Mouse (Mus musculus) cerebellum, adult 9-11 months (tissue): ENCODE results near the gene Ezh1.

Source experiments
- DNase-seq: peaks from one replicate; pipeline ENCODE4 v3.0.0; 2022

The Ezh1 gene

DNA sequence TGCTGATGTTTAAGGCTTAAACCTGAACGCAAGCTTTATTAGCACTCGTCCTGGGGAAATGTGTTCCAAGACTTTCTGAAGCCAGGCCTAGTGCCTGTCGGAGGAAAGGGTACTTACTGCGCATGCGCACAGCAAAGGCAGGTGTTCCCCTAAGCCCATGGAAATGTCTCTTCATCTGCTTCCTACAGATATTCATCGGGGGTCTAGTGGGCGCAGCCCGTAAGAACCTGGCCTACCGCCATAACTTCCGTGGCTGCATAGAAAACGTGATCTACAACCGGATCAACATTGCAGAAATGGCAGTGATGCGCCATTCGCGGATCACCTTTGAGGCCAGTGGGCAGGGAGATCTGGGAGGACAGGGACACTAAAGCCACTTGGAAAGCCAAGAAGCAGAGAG is 47.0 kb downstream of the Ezh1 start:
- DNase-seq: peak; percentile 83

DNA sequence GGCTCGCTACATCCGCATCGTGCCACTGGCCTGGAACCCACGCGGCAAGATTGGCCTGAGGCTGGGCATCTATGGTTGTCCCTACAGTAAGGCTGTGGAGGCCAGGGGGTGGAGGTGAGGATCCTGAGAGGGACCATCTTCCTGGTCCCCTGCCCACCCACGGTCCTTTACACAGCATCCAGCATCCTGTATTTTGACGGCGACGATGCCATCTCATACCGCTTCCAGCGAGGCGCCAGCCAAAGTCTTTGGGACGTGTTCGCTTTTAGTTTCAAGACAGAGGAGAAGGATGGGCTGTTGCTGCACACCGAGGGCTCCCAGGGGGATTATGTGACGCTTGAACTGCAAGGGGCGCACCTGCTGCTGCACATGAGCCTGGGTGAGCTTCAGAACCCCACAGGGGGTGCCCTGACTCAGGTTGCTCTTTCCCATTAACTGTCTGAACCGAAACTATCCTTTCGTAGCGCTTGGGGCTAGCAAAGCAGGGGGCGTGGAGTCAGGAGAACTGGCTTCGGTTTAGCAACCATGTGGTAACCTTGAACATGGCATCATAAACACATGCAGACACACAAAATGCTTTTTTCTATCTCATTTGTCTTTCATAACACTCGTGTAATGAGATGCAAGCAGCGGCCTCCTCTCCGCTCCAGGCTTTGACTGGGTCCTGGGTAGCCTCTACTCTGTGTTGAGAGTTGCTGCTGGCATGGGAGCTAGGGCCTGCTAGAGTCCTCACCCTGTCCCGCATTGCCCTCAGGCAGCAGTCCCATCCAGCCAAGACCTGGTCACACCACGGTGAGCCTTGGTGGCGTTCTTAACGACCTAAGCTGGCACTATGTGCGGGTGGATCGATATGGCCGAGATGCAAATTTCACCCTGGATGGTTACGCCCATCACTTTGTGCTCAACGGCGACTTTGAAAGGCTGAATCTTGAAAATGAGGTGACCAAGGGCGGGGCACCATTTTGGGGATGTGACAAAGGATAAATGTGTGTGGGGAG is 47.9 kb downstream of the Ezh1 start:
- peak; percentile 77 for DNase-seq

DNA sequence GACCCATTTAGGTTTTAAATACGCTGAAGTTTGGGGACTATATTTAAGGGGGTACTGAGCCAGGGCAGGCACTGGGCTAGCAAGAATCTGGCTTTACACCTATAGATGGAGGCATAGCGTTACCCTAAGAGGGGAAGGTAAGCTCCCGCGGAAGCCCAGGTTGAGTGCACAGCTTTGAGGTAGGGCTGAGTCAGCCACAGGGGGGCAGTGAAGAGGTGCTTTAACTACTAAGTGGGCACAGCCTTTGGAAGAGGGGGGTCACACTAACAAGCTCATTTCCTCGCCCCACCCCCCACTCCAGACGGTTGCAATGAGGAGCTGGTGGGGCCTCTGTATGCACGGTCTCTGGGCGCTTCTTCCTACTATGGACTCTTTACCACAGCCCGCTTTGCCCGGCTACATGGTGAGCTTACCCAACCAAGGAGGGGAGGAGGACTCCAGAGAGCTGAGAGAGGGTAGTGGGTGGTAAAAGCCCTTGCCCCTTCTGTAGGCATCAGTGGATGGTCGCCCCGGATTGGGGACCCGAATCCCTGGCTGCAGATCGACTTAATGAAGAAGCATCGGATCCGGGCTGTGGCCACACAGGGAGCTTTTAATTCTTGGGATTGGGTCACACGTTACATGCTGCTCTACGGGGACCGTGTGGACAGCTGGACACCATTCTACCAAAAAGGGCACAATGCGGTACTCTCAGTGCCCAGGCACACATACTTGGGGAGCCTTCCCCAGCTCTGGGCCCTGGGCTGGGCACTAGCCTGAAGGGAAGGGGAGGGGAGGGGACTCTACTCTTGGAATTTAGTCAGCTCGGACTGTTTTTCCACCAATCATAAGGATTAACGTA is 49.1 kb downstream of the Ezh1 start:
- DNase-seq: peak; percentile 93

DNA sequence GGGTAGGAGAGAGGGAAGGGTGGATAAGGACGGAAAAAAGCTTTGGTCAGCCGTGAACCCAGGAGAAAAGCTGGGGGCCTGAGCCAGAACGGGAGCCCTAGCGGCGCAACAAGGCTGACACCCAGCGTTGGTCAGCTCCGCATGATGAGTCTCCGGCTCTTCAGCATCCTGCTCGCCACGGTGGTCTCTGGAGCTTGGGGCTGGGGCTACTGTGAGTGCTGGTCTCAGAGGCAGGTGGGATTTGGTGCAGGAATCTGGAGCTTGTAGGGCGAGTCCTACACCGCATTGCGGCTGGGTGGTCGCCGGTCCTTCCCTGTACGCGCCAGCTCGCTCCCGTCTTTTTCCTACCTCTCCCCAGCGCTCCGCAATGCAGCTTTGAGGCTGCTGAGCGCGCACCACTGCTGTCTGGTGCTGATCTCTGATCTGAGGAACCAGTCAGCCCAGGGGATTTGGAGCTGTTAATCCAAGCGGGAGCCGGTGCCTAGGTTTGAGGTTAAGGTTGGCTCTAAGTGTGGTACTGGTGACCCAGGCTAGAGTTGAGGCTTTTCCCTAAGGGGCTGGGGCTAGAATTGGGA is 50.1 kb downstream of the Ezh1 start:
- peak; percentile 84 for DNase-seq

DNA sequence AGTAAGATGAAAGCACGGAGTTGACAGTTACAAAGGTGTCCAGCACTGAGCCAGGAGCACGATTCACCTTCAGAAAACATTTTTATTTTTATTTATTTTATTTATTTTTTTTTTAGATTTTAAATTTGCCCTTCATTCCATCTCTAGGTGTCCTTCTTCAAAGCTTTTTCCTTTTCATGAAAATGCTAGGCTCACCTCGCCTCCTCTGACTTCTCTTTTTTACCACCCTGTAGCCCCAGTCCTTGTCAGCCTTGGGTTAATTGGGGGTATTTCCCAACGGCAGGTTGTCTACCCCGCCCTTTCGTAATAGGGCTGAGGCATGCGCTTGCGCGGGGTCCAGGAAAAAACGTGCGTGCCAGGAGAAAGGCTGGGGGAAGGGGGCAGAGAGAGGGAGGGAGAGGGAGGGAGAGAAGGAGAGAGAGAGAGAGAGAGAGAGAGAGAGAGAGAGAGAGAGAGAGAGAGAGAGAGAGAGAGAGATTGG is 50.6 kb downstream of the Ezh1 start:
- peak; percentile 89 for DNase-seq

DNA sequence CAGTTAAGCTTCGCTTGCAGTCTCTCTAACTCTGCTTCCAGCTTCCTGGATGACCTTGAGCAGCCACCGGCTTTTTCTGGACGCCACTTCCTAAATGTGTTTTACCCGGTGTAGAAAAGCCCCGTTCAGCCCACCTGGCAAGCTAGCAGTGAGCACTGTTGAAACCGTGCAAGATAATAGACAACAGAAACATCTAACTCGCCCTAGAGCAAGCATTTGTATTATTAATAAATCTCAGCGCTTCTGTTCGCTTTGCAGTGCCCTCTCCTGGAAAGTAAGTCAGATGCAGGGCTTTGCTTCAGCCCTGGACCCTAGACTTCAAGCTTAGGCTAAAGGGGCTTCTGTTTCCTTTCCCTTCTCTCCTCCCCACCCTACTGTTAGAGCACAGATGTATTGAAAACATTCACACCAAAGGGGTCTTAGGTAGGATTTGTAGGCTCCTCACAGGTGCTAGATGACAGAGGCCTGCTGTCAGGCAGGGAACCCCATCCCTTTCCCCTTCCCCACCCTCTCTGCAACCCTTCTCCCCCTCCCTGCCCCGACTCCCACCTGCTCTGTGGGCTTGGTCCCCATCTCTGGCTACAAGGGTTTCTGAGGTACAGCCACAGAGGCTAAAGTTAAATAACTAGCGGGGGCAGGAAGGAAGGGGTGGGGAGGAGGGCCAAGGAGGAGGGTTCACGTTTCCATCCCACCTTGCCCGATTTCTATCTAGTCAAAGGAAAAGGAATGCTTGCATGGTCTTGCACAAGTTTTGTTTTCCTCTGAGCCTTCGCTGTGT is 51.2 kb downstream of the Ezh1 start, which contains the start of gene Ccr10:
Gene Ccr10 (minus strand): TSS at position 593 of the 778 bp plus-strand sequence.
- DNase-seq: peak; percentile 71

DNA sequence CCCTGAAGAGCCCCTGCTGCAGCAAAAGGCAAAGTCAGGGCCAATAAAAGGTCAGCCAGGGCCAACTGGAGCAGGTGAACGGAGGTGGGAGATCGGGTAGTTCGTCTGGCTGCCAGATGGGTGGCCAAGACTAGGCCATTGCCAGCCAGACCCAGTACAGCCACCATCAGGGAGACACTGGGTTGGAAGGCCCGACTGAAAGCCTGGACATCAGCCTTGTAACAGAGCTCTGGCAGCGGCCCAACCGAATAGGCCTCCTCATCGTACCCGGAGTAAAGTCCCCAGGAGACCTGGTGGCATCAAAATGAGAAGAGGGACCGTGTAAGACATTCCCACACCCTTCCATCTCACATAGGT is 51.9 kb downstream of the Ezh1 start:
- no peak for DNase-seq

DNA sequence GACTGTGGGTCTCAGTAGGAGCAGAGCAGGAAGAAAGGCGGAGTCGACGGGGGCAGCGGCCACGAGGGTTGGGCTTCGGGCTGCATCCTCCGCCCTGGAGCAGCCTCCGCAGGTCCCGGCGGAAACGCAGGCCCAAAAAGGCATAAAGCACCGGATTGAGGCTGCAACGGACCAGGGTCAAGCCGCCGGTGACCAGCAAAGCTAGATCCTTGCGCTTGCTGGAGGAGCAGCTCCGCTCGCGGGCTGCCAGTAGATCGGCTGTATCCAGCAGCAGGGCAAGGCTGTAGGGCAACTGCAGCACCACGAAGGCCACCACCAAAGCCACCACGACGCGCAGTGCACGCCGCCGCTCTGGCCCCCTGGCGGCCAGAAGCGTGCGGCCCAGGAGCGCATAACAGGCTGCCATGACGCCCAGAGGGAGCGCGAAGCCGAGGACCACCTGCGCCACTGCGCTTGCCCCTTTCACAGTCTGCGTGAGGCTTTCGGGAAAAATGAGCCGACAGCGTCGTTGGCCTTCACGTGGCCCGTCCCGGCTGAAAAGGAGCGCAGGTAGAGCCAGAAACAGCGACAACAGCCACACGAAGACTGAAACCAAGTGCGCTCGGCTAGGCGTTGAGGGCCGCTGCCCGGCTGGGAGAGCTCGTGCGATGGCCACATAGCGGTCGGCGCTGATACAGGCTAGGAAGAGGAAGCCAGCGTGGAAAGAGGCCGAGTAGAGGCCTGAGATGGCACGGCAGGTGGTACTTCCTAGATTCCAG is 52.5 kb downstream of the Ezh1 start:
- peak; percentile 85 for DNase-seq

DNA sequence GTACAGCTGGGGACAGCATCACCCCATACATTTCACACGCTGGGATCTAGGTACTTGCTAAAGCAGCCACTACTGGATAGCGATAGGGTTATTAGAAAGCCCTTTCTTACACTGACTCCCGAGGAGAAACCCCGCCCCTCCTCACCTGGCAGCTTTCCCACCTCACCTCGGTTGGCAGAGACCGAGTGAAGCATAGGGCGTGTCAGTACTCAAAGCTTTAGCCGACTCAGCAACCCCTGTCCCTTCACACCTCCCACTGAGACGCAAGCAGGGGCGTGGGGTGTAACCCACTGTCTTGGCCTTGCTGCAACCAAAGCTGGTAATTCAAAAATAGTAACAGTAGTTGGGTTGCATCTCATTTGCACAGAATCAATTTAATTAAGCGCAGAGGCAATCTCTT is 53.2 kb downstream of the Ezh1 start:
- peak; percentile 85 for DNase-seq

DNA sequence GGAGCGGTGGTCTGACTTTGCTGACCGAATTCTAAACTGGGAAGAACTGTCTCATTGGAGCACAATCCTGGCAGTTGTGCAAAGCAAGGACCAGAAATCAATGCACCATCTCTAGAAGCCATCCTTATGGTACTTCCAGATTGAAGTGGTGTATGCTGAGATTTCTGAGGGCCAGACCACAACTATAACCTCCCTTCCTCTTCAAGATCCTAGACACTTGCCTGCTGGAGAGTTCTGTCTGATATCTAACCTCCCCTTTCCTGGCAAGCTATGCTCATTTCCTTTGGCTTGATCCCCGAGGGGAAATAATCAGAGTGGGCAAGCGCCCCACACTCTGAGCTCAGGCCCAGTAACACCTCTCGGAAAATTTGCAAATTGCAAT is 53.8 kb downstream of the Ezh1 start:
- DNase-seq: no peak

DNA sequence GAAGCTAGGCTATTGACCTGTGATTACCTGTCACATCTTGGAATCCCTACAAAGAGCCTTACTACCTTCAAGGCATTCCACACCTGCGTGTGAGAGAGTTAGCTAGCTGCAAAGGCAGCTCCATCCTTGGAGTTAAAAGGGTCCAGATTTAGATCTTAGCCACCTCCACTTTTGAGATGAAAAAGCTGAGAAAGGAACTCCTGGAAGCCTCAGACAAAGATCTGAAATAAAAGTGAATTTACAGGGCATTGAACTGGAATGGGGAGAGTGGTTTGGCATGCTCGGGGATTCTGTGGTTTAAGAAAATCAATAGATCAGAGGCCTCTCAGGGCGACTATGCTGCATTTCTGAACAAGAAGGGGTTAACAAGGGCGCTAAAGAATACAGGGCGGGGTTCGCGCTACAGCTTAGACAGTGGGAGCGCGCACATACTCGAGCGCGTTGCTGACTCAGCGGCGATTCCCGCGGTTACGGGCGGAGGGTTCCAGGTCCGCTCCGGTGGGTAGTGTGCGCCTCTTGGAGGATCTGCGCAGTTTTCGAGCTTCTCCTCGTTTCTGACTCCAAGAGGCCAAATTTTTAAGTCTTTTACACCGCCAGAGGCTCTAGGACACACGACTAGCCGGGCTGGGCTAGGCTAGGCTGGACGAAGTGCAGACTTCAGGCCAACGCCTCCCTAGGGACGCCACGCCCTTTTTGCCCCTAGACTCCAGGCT is 54.4 kb downstream of the Ezh1 start:
- DNase-seq: peak; percentile 85

DNA sequence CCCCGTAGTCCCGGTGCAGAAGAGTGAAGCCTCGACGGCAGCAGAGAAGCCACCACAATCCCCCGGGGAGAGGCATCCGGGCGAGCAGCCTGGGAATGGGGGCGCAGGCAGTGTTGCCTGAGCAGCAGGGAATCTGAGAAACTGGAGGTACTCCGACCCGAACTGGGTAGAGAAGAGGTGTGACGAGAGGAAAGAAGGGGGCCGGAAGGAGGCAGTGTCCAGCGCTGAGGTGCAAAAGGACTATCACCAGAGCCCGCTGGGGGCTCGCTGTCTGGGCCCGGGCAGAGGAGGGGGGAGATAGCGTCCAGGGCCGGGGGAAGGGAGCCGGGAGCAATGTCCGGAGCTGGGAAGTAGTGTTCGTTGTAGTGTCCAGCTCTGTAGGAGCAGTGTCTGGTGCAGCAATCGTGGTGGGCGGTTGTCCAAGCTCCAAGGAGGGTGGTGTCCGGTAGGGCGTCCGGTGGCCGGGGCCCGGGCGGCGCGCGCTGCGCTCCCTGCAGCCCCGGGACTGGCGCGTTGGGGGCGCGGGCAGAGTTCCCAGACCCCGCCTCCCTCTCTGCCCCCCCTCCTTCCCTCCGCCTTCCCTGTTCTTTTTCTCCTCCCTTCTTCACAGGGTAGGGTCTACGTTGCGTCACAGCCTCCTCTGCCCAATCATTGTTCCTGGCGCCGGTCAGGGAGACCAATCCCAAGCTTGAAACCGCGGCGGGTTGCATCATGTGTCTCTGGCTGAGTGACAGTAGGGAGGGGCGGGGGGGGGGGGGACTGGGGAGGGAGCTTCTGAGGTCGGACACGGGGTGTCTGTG is 55.3 kb downstream of the Ezh1 start, which contains the start of gene Plekhh3:
Gene Plekhh3 (minus strand): TSS at position 541 of the 800 bp plus-strand sequence.
- DNase-seq: peak; percentile 99

DNA sequence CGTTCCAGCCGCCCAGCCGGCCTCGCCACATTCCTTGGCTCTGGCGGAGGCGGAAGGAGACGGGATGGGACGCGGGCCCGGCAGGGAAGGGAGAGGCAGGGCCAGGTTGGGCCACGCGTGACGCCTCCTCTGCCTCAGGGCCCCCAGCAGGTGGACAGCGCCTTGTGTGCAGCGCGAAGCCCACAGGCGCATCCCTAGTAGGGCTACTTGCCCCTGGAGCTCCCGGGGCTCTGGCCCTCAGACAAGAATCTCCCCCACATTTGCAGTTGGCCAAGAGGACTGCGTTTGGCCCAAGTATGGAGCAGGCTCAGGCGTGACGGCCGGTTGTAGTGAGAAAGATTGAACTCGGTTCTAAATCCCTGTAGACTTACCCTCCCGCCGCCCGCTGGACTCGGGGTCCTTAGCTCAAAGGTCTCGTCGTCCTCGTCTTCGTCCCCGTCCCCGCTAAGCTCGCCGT is 55.9 kb downstream of the Ezh1 start, which contains the start of gene Cntnap1:
Gene Cntnap1 (plus strand): TSS at position 170 of the 457 bp plus-strand sequence.
- peak; percentile 85 for DNase-seq

DNA sequence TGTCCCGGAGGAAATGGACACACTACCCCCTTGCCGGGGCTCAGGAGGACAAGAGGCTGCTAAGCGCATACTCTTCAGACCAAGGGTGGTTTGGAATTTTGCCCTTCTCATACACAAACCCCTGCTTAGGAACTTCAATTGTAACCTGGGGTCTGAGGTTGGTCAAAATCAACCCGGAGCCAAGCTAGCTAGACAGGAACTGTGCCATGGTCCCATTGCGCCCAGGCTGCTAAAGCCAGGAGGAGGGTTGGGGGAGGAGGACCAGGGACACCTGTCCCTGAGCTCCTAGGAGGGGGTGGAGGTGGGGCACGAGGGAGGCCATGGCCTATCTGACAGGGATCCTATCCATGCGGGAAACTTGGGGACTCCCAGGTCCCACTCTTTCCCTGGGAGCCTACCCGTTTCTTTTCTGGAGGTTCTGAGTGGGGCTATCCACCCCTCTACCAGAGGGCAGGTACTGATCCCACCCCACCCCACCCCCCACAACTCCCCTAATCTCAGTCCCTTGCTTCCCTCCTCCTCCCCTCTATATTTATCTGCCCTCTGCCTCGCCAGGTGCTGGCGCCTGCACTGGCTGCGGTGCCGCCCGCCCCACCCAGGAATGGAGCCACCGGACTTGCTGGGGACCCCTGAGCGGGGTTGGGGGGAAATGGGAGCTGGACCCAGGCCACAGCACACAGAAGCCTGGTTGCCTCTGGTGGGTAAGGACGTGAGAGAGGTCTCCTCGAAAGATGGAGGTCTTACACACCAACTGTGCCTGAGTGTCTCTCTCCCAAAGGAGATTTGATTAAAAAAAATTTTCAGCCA is 56.8 kb downstream of the Ezh1 start:
- DNase-seq: peak; percentile 79

DNA sequence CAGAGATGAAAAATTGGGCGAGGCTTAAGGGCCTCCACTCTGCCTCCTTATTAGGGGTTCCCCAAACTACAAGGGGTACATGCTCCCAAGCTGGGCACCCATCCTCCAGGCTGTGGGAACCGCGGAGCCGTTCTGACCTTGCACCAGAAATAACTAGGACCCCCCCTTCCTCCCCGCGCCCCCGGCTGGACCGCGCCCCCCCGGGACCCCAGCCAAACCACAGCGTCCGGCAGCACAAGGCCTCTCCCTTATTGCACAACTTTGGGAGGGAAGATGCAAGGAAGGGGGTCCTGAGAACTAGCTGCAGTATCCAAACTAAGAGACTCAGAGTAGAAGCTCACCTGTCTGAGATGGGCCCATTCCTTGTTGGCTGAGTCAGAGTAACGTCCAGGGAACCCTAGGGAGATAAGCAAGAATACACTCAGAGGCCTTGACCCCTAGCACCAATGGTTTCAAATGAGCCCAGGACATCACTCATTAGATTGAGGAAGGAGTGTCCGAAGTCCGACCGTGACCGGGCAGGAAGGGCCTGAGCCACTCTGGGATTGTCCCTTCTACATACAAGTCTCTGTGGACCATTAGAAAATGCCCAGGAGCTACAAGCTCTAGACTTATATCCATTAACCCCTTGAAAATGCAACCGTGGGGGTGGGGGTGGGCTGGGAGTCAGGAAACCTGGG is 57.8 kb downstream of the Ezh1 start:
- no peak for DNase-seq

DNA sequence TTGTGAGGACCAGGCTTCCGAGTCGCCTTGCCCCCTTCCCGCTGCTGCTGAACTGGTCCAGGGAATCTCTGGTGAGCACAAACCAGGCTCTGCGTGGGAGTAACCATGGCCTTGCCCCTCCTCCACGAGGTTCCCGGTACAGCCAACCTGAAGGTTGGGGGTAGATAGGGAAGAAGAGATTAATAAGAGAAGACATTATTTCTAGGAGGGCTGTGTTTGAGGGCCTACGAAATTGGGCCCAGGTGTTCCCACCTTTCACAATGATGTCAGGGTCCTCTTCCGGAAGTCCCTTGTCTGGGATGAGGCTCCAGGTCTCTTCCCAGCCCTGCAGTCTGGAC is 58.3 kb downstream of the Ezh1 start:
- peak; percentile 58 for DNase-seq

DNA sequence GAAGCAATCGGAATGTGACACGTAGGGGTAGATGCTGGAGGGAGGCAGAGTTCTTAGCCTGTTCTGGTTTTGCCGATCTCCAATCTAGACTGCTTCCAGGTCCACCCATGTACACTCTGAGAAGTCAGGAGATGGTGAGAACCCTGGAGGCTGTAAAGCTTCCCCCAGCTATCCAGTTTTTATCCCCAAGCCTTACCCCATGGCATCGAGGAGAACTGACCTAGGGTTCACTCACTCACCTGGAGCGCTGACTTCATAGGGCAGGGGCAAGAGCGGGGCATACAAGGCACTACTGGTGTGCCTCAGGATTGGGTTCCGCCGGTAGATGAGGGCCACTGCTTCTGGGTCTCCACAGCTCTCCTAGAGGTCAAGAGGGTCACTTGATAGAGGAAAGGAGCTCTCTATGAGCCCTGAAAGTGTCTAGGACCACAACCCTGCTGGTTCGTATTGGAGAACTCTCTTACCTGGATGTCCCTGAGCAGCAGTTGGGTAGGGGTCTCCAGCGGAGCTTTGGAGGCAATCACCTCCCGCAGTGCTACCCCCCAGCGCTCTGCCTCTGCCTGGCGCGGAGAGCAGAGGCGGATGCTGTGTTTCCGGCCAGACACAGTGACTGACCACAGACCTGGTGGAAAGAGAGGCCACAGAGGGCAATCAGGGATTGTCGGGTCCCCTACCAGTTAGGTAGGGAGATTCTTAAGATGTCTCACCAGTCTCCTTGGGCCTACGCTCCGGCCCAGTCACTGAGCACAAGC is 58.9 kb downstream of the Ezh1 start:
- DNase-seq: peak; percentile 56

DNA sequence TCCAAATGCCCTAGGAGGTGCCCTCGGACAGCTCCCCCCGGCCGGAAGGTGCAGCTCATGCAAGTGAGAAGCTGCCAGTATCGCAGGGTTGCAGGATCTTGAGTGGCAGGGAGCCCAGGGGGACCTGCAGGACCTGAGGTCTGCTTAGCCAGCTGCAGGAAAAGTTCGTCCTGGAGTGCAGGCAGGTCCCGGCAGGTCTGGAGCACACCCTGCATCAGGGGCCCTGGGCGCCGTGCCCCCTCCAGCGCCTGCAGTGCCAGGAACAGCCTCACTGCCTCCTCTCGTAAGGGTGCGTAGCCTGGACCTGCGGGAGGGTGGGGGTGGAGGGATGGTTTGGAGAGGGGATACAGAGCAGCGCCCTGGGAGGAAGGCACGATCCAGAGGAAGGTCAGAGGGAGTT is 59.9 kb downstream of the Ezh1 start:
- peak; percentile 60 for DNase-seq
